Mouse (Mus musculus): ENCODE results near the gene Nupr1.

DNA sequence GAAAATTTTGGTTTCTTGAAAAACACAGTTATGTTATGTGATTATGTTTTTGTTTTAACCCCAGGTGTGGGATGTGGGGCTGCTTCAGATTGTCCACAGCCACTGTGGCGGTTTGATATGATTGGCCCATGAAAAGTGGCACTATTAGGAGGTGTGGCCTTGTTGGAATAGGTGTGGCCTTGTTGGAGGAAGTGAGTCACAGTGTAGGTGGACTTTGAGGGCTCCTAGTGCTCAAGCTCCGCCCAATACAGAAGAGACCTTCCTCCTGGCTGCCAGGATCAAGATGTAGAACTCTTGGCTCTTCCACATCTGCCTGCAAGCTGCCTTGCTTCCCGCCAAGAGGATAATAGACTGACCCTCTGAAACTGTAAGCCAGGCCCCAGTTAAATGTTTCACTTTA is 17.9 kb downstream of the Nupr1 start:
- no peak for TF ChIP-seq GATA1 (IDR thresholded peaks at IDR 0.05; ENCODE audit: borderline replicate concordance, low read length)
- no peak for TF ChIP-seq FLI1 (IDR thresholded peaks at IDR 0.05; ENCODE audit: low read length)
